Mouse (Mus musculus) bone marrow, adult 2 months (tissue): ENCODE measurements at regions not wholly inside any gene's neighbourhood (a gene's known extent, or its start where the extent isn't known, plus 50 kb on each side); places are given as distances from the start of the nearest gene placed in this dataset.

ENCODE experiments used
- CTCF ChIP-seq: fragments of 200-500 bp; IDR thresholded peaks from 2 replicates; pipeline ENCODE4 v1.5.1; 2011; ENCODE audit warnings: low read length, control low read depth; ENCODE audit not compliant: control insufficient read depth, insufficient read depth
- POLR2A ChIP-seq: fragments of 200-500 bp; IDR thresholded peaks from 2 replicates; pipeline ENCODE4 v1.6.1; 2011; ENCODE audit warnings: low read depth, mild to moderate bottlenecking, control low read depth, low read length, borderline replicate concordance; ENCODE audit not compliant: control insufficient read depth

DNA sequence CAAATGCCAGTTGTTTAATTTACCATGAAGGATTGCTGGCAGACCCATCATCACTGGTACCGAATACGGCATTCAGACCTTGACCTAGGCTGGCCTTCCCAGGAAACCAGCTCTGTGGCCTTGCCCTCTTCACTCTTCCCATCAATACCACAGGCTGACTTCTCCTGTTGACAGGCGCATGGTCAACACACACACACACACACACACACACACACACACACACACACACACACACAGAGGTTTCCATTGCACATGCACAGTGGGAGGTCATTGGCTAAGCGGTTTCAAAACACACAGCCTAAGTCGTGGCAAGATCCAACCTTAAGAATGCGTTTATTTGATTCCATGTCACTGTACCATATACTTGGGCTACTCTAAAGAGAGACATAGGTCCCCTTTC, 298.7 kb upstream of the Klf3 start:
- TF ChIP-seq POLR2A (no peak), CTCF (no peak)
